Mouse (Mus musculus) ES-E14 (cell line): ENCODE measurements at regions not wholly inside any gene's neighbourhood (a gene's known extent, or its start where the extent isn't known, plus 50 kb on each side); places are given as distances from the start of the nearest gene placed in this dataset.

ENCODE experiments used
- DNase-seq: peaks from one replicate; pipeline ENCODE4 v3.0.0-alpha.2; 2013; ENCODE audit warnings: low read depth, low spot score
- H3K27ac ChIP-seq: 2 replicates; pipeline ENCODE4 v1.5.1; 2012; ENCODE audit warnings: low read depth, mild to moderate bottlenecking, low read length, moderate library complexity, mixed read lengths; ENCODE audit not compliant: poor library complexity, insufficient read depth, severe bottlenecking
- H3K36me3 ChIP-seq: 2 replicates; pipeline ENCODE4 v1.6.1; 2012; ENCODE audit warnings: mild to moderate bottlenecking, low read length, moderate library complexity, mixed read lengths; ENCODE audit not compliant: control insufficient read depth, poor library complexity, insufficient read depth, severe bottlenecking
- H3K4me1 ChIP-seq, 2 experiments: fragments of 150-350 bp in 1 of 2; sonication (generic) in 1 of 2; 2 replicates each; pipeline ENCODE4 v1.6.1; 2012; ENCODE audit warnings: low read length in 2 of 2, mild to moderate bottlenecking in 1 of 2, mixed read lengths in 1 of 2; ENCODE audit not compliant: control insufficient read depth in 2 of 2, insufficient read depth in 2 of 2, poor library complexity in 1 of 2
- H3K4me3 ChIP-seq, 2 experiments: fragments of 150-350 bp in 1 of 2; sonication (generic) in 1 of 2; 2 replicates each; pipeline ENCODE4 v1.5.1; 2012; ENCODE audit warnings: low read length in 2 of 2, low read depth in 1 of 2, mild to moderate bottlenecking in 1 of 2, mixed read lengths in 1 of 2; ENCODE audit not compliant: insufficient read depth in 1 of 2, poor library complexity in 1 of 2, severe bottlenecking in 1 of 2
- H3K9ac ChIP-seq: 2 replicates; pipeline ENCODE4 v1.6.1; 2012; ENCODE audit warnings: low read depth, mild to moderate bottlenecking, low read length, mixed read lengths; ENCODE audit not compliant: poor library complexity, insufficient read depth, severe bottlenecking
- H3K9me3 ChIP-seq: fragments of 150-350 bp; sonication (generic); 2 replicates; pipeline ENCODE4 v1.6.1; 2012; ENCODE audit warnings: low read depth, mild to moderate bottlenecking, low read length; ENCODE audit not compliant: control insufficient read depth, insufficient read depth
- CHD2 ChIP-seq: IDR thresholded peaks from 2 replicates; pipeline ENCODE4 v1.6.1; 2014; ENCODE audit warnings: mild to moderate bottlenecking, low read depth, low read length, inconsistent platforms
- HCFC1 ChIP-seq: IDR thresholded peaks from 2 replicates; pipeline ENCODE4 v1.6.1; 2012; ENCODE audit warnings: low read length, inconsistent platforms, borderline replicate concordance; ENCODE audit not compliant: insufficient read depth
- MAFK ChIP-seq: IDR thresholded peaks from 2 replicates; pipeline ENCODE4 v1.6.1; 2014; ENCODE audit warnings: mild to moderate bottlenecking, low read depth, low read length, inconsistent platforms; ENCODE audit not compliant: insufficient read depth
- ZC3H11A ChIP-seq: IDR thresholded peaks from 2 replicates; pipeline ENCODE4 v1.6.1; 2012; ENCODE audit warnings: low read depth, mild to moderate bottlenecking, inconsistent platforms, low read length, borderline replicate concordance
- ZNF384 ChIP-seq: IDR thresholded peaks from 2 replicates; pipeline ENCODE4 v1.6.1; 2012; ENCODE audit warnings: low read depth, low read length, inconsistent platforms
- in situ Hi-C, 2 experiments: fragments of 600-800 bp; cut with MboI; formaldehyde crosslinking; loops; one replicate each; pipeline ENCODE4 v1.15.1; 2025; ENCODE audit warnings: low sequenced_read_pairs in 2 of 2, inconsistent platforms in 1 of 2; ENCODE audit not compliant: unreplicated experiment in 2 of 2

- in situ Hi-C loops, result no loop called here
- no peak for DNase-seq
- Histone ChIP-seq H3K27ac (no peak overlapping the region), H3K4me3 (no peak overlapping the region), H3K4me1 (peaks cover 0 to 10% of the 10 kb centered on the region in 2 experiments; a peak in 1 of 4 replicates), H3K36me3 (no peaks in the 10 kb centered on the region), H3K9me3 (no peaks in the 10 kb centered on the region), H3K9ac (no peak overlapping the region)
- TF ChIP-seq MAFK, result no peak
- no peak for TF ChIP-seq ZNF384
- TF ChIP-seq CHD2, result no peak
Measured at GRCm38 (mm10) chr2:28365756-28366155, 80.8 kb upstream of the Ppp1r26 start.

GRCm38 (mm10) chr2:28374838-28375237 lies 71.8 kb upstream of the Ppp1r26 start:
- Histone ChIP-seq H3K9ac (no peak overlapping the region), H3K27ac (no peak overlapping the region), H3K4me1 (peaks cover 0 to 5% of the 10 kb centered on the region in 2 experiments; a peak in 1 of 4 replicates), H3K4me3 (no peak overlapping the region), H3K9me3 (no peaks in the 10 kb centered on the region), H3K36me3 (no peaks in the 10 kb centered on the region)
- peak; percentile 51 for DNase-seq
- in situ Hi-C loops, result no loop called here
- TF ChIP-seq ZC3H11A (peak; percentile 60; the same call in 1 of the 2 replicates), HCFC1 (no peak)

- Histone ChIP-seq H3K4me3 (no peak overlapping the region), H3K4me1 (no peaks in the 10 kb centered on the region), H3K9me3 (no peaks in the 10 kb centered on the region), H3K9ac (no peak overlapping the region), H3K27ac (no peak overlapping the region), H3K36me3 (no peaks in the 10 kb centered on the region)
- DNase-seq, result no peak
- TF ChIP-seq CHD2 (no peak), MAFK (no peak), ZC3H11A (no peak), ZNF384 (no peak), HCFC1 (no peak)
- in situ Hi-C loops, result no loop called here
Measured at GRCm38 (mm10) chr2:28377948-28378822, 68.4 kb upstream of the Ppp1r26 start.

GRCm38 (mm10) chr2:28382051-28382802 lies 64.4 kb upstream of the Ppp1r26 start:
- in situ Hi-C loops, result no loop called here
- no peaks in the 10 kb centered on the region for H3K4me1 ChIP-seq
- TF ChIP-seq ZNF384, result no peak
- no peak for TF ChIP-seq CHD2
- no peak for TF ChIP-seq HCFC1
- TF ChIP-seq ZC3H11A, result no peak
- no peak for TF ChIP-seq MAFK
- no peaks in the 10 kb centered on the region for H3K9me3 ChIP-seq
- no peak overlapping the region for H3K27ac ChIP-seq
- no peak overlapping the region for H3K4me3 ChIP-seq
- no peak overlapping the region for H3K9ac ChIP-seq
- DNase-seq, result no peak
- H3K36me3 ChIP-seq, result no peaks in the 10 kb centered on the region
